Mouse (Mus musculus) liver, embryonic 16.5 days (tissue): ENCODE results near the gene Nars2. TPM values are rescaled to one million over a fixed set of nuclear protein-coding genes. Genes with fewer than 3 reads are reported as not detected.

ENCODE experiments used
- ATAC-seq: fragments of 200-750 bp; cut with Nextera tagmentation; 2 replicates; pipeline ENCODE4 v1.8.0; 2017; ENCODE audit warnings: low read depth, mild to moderate bottlenecking, moderate number of reproducible peaks, moderate library complexity
- H3K27ac ChIP-seq: fragments of 300-500 bp; sonication (generic); 2 replicates; pipeline ENCODE4 v1.5.1; 2014; ENCODE audit warnings: mild to moderate bottlenecking, low read length
- H3K27me3 ChIP-seq: fragments of 300-500 bp; sonication (generic); 2 replicates; pipeline ENCODE4 v1.6.1; 2014; ENCODE audit warnings: low read depth, low read length, mixed read lengths; ENCODE audit not compliant: control insufficient read depth, insufficient read depth
- H3K36me3 ChIP-seq: fragments of 300-500 bp; sonication (generic); 2 replicates; pipeline ENCODE4 v1.6.1; 2014; ENCODE audit warnings: mild to moderate bottlenecking; ENCODE audit not compliant: control insufficient read depth, insufficient read depth
- H3K4me1 ChIP-seq: fragments of 300-500 bp; sonication (generic); 2 replicates; pipeline ENCODE4 v1.6.1; 2014; ENCODE audit warnings: low read depth, low read length, mixed read lengths; ENCODE audit not compliant: control insufficient read depth
- H3K4me2 ChIP-seq: fragments of 300-500 bp; sonication (generic); 2 replicates; pipeline ENCODE4 v1.6.1; 2014; ENCODE audit warnings: low read depth, low read length, mixed read lengths
- H3K4me3 ChIP-seq: fragments of 300-500 bp; sonication (generic); 2 replicates; pipeline ENCODE4 v1.5.1; 2014; ENCODE audit warnings: low read depth, mild to moderate bottlenecking, low read length
- H3K9ac ChIP-seq: fragments of 300-500 bp; sonication (generic); 2 replicates; pipeline ENCODE4 v1.6.1; 2014; ENCODE audit warnings: low read depth, low read length
- H3K9me3 ChIP-seq: fragments of 300-500 bp; sonication (generic); replicated peaks from 2 replicates; pipeline ENCODE4 v1.6.1; 2016; ENCODE audit warnings: low read length; ENCODE audit not compliant: control insufficient read depth
- WGBS: fragments of 180-500 bp; shearing (Covaris S2); extraction: QIAGEN DNeasy Blood & Tissue Kit; methylation state at CpG from one replicate; pipeline ENCODE4 v1.1.7; 2014; ENCODE audit not compliant: insufficient replicate concordance; 5-methylcytosine and 5-hydroxymethylcytosine counted together
- polyA plus RNA-seq: library from polyadenylated mRNA; unstranded; fragments of >200 nt; fragmentation: Nextera tagmentation; extraction: Ambion mirVana; gene quantifications from 2 replicates; pipeline ENCODE4 v1.2.1, GENCODE M21; 2015

Gene Nars2
- polyA plus RNA-seq, 1 experiment from 2014 or later: 14.4 TPM

- peaks cover 2% of the 10 kb centered on the region; the same call in 1 of the 2 replicates for H3K36me3 ChIP-seq
- peak overlapping the region; percentile 48 for H3K4me2 ChIP-seq
- peaks cover 19% of the 10 kb centered on the region for H3K4me1 ChIP-seq
- no peak overlapping the region for H3K9ac ChIP-seq
- peak; percentile 100 for ATAC-seq
- H3K27ac ChIP-seq: peak overlapping the region; percentile 66
- WGBS: 49% methylated on average over 5 of the region's 5 CpGs
- no peaks in the 10 kb centered on the region for H3K27me3 ChIP-seq
- 0 out of 2 replicates have a peak overlapping the region, but pooled peaks have one; percentile 0 for H3K4me3 ChIP-seq
- no peaks in the 10 kb centered on the region for H3K9me3 ChIP-seq
Measured at GRCm38 (mm10) chr7:96959168-96959567, 7.9 kb downstream of the Nars2 start.

GRCm38 (mm10) chr7:96967188-96967587 is 15.9 kb downstream of the Nars2 start:
- Histone ChIP-seq H3K27ac (no peak overlapping the region), H3K36me3 (no peaks in the 10 kb centered on the region), H3K9ac (no peak overlapping the region), H3K4me3 (no peak overlapping the region), H3K4me2 (no peak overlapping the region), H3K4me1 (peaks cover 19% of the 10 kb centered on the region), H3K9me3 (no peaks in the 10 kb centered on the region), H3K27me3 (no peaks in the 10 kb centered on the region)
- WGBS: 65% methylated on average over 3 of the region's 3 CpGs
- ATAC-seq: no peak

DNA sequence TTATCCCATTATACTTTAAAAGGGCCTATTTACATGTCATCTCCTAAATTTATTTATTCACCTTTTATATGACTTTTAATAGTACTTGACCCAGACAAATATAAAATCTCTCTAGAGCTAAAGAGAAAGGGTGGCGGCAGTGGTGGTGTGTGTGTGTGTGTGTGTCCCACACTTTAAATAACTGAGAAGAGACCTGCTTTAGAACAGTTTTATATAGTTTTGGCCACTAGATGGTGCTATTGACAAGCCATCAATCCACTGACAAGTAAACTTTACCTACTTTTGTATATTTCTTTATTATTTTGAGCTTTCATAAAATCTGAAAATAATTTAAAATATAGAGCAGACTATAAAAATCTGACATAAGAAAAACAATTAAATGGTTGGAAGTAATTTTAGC is 19.1 kb downstream of the Nars2 start:
- 11% methylated on average over 1 of the region's 1 CpGs for WGBS
- Histone ChIP-seq H3K4me1 (peaks cover 30% of the 10 kb centered on the region), H3K27me3 (no peaks in the 10 kb centered on the region), H3K27ac (no peak overlapping the region), H3K4me2 (no peak overlapping the region), H3K9ac (no peak overlapping the region), H3K4me3 (no peak overlapping the region), H3K36me3 (no peaks in the 10 kb centered on the region; the same call in 1 of the 2 replicates), H3K9me3 (no peaks in the 10 kb centered on the region)
- ATAC-seq: no peak

DNA sequence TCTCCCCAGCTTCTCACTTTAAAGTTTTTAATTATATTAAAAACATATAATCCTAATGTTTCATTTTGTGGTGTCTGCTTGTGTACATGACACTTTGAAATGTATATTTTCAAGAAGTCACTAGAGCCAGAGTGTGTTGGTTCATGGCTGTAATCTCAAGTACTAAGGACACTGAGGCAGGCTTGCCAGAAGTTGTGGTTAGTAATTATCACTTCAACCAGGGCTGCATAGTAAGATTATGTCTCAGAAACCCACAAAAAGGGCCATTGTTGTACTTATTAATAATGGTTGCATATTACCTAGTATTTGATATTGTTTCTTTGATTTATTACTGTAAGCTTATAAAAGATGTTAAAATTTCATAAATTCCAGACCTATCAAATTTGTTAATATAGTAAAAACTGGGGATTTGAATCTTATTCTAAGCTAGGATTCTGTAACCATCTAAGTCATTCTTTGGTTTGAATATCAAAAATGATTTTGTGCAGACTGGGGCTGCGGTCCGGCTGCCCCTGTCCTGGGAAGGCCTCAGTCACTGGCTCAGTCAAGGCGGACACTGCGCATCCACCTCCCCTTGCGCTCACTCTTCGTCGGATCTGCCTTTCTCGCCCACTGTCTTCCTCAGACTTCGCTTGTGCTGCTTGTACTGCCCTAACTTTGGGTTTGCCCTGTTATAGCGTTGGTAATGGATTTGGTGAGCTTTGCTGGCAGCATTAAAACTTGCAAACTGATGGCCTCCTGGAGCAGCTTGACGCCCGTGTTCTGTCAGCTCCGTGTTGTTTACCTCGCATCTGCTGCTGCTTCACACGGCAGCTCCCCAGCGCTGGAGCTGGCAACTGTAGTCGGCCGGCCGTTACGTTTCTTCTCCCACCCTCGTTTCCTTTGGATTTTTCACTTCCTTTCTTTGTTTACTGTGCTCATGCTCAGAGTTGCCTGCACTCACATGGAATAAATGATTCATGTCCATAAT is 20.0 kb downstream of the Nars2 start:
- no peaks in the 10 kb centered on the region for H3K9me3 ChIP-seq
- peaks cover 30% of the 10 kb centered on the region for H3K4me1 ChIP-seq
- ATAC-seq: peak; percentile 42
- peak overlapping the region; percentile 47 for H3K4me2 ChIP-seq
- no peaks in the 10 kb centered on the region; the same call in 1 of the 2 replicates for H3K36me3 ChIP-seq
- no peaks in the 10 kb centered on the region for H3K27me3 ChIP-seq
- H3K4me3 ChIP-seq: no peak overlapping the region
- peak overlapping the region; percentile 55 for H3K27ac ChIP-seq
- peak overlapping the region; percentile 34; the same call in 1 of the 2 replicates for H3K9ac ChIP-seq
- 40% methylated on average over 21 of the region's 21 CpGs for WGBS

DNA sequence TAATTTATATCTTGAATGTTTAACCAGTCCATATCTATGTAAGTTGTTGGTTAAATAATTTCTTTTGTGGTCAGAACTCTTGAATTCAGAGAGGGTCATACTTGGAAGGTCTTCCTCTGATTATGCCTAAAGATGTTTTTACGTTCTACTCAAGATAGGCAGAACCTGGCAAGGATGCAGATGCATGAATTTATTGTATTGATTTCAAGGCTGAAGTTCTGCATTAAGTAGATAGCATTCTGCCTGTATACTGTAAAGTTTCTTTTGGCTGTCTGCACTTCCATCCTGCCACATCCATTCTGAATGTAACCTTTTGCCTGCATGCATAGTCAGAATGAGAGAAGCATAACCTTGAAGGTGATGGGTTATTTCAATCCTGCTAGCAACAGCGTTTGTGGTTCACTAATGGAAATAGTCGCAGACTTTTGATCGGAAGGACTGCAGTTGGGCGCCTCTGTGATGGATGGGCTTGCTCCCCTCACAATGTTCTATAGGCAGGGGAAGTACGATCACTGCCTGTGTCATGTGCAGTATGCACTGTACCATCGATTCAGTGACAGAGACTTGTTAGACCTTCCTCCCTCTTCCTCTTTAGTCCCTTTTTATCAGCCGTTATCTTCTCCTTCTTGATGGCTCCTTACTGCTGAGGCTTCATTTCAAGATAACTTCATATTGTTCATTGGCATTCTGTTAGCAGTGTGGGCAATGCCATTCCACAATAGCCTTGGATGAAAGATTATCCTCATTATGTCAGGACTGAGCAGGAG is 21.0 kb downstream of the Nars2 start:
- H3K9ac ChIP-seq: no peak overlapping the region; the same call in 1 of the 2 replicates
- WGBS: 28% methylated on average over 8 of the region's 8 CpGs
- ATAC-seq: peak; percentile 55
- H3K4me2 ChIP-seq: peak overlapping the region; percentile 47
- no peaks in the 10 kb centered on the region for H3K27me3 ChIP-seq
- no peak overlapping the region for H3K4me3 ChIP-seq
- no peaks in the 10 kb centered on the region; the same call in 1 of the 2 replicates for H3K36me3 ChIP-seq
- H3K9me3 ChIP-seq: no peaks in the 10 kb centered on the region
- H3K27ac ChIP-seq: peak overlapping the region; percentile 30; the same call in 1 of the 2 replicates
- peaks cover 30% of the 10 kb centered on the region for H3K4me1 ChIP-seq

DNA sequence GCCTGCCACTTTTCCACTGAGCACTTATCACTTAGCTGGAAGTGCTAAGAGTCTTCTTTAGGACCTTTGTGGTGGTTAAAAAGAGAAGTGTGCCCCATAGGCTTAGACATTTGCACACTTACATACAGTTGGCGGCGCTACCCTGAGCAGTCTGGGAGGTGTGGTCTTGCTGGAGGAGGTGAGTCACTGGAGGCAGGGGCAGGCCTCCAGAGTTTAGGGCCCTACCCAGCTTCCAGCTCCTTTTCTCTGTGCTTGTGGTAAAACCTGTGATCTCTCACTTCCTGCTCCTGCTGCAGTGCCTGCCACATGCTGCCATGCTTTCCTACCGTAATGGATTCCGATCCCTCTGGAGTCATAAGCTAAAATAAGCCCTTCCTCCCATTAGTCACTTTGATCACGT is 24.6 kb downstream of the Nars2 start:
- ATAC-seq: no peak
- Histone ChIP-seq H3K27me3 (no peaks in the 10 kb centered on the region), H3K4me3 (no peak overlapping the region), H3K4me2 (no peak overlapping the region), H3K27ac (no peak overlapping the region), H3K4me1 (peaks cover 20% of the 10 kb centered on the region), H3K9ac (no peak overlapping the region), H3K9me3 (no peaks in the 10 kb centered on the region), H3K36me3 (no peaks in the 10 kb centered on the region; the same call in 1 of the 2 replicates)
- 79% methylated on average over 5 of the region's 5 CpGs for WGBS

- 63% methylated on average over 1 of the region's 1 CpGs for WGBS
- no peak for ATAC-seq
- H3K9ac ChIP-seq: no peak overlapping the region
Measured at GRCm38 (mm10) chr7:96977209-96977608, 25.9 kb downstream of the Nars2 start.

GRCm38 (mm10) chr7:96981366-96981765 is 30.1 kb downstream of the Nars2 start:
- no peaks in the 10 kb centered on the region for H3K9me3 ChIP-seq
- H3K4me1 ChIP-seq: no peaks in the 10 kb centered on the region
- no peak overlapping the region for H3K4me3 ChIP-seq
- no peak overlapping the region for H3K27ac ChIP-seq
- WGBS: 80% methylated on average over 2 of the region's 2 CpGs
- no peak for ATAC-seq
- no peaks in the 10 kb centered on the region for H3K27me3 ChIP-seq
- no peak overlapping the region for H3K4me2 ChIP-seq
- no peaks in the 10 kb centered on the region for H3K36me3 ChIP-seq
- no peak overlapping the region for H3K9ac ChIP-seq

More at GRCm38 (mm10) chr7:96977209-96977608, 25.9 kb downstream of the Nars2 start:
- H3K4me1 ChIP-seq: peaks cover 11% of the 10 kb centered on the region
- no peak overlapping the region for H3K4me3 ChIP-seq
- H3K4me2 ChIP-seq: no peak overlapping the region
- H3K27me3 ChIP-seq: no peaks in the 10 kb centered on the region
- H3K36me3 ChIP-seq: no peaks in the 10 kb centered on the region; the same call in 1 of the 2 replicates
- H3K27ac ChIP-seq: no peak overlapping the region
- H3K9me3 ChIP-seq: no peaks in the 10 kb centered on the region
